ENCODE assay signal across 8 mouse cellular contexts in genomic region chr8:84200652-84201544, GRCm38 (mm10). TPM values are rescaled to one million over a fixed set of nuclear protein-coding genes. Genes with fewer than 3 reads are reported as not detected.
DNase-seq lines count a peak whose midpoint lies in the region; ATAC-seq and TF ChIP-seq lines count a peak whose summit lies in the region.

No protein-coding gene starts in this region.

- intact Hi-C loops in heart, adult 2 months (cut with DNase I): no loop called here

- peak overlapping the region; percentile 34 for H3K4me3 ChIP-seq in cerebellum, adult 2 months (replicated peaks; ENCODE audit: insufficient read depth, low read depth, low read length)
- peak overlapping the region; percentile 94 for H3K4me3 ChIP-seq in heart, adult 2 months
- peak overlapping the region; percentile 87 for H3K4me3 ChIP-seq in lung, adult 2 months (replicated peaks; ENCODE audit: extremely low read depth, low read depth, low read length)
- peak overlapping the region; percentile 47 for H3K4me3 ChIP-seq in olfactory bulb, adult 2 months (ENCODE audit: insufficient read depth, low read depth, low read length)

- no peaks in the 10 kb centered on the region for H3K4me1 ChIP-seq in cerebellum, adult 2 months (ENCODE audit: control insufficient read depth, insufficient read depth, low read length)
- peaks cover 13% of the 10 kb centered on the region for H3K4me1 ChIP-seq in heart, adult 2 months (ENCODE audit: control insufficient read depth, insufficient read depth, low read length)
- H3K4me1 ChIP-seq in lung, adult 2 months (ENCODE audit: control insufficient read depth, insufficient read depth, low read length): peaks cover 19% of the 10 kb centered on the region
- H3K4me1 ChIP-seq in olfactory bulb, adult 2 months (ENCODE audit: control insufficient read depth, insufficient read depth, low read length): peaks cover 59% of the 10 kb centered on the region

- WGBS in cerebellum, adult 2 months: 13% methylated on average over 66 of the region's 70 CpGs
- under 1% methylated on average over 70 of the region's 70 CpGs for WGBS in heart, adult 2 months
- 2% methylated on average over 66 of the region's 70 CpGs for WGBS in lung, adult 2 months
- WGBS in olfactory bulb, adult 2 months: 14% methylated on average over 69 of the region's 70 CpGs

- TF ChIP-seq CTCF in cerebellum, adult 2 months (IDR thresholded peaks at IDR 0.05; ENCODE audit: borderline replicate concordance, insufficient read depth, low read depth, low read length): no peak
- TF ChIP-seq CTCF in brain, embryonic 14.5 days (IDR thresholded peaks at IDR 0.05; ENCODE audit: borderline replicate concordance, extremely low read depth, insufficient read depth, insufficient read length): no peak
- TF ChIP-seq CTCF in heart, adult 2 months (IDR thresholded peaks at IDR 0.05): no peak
- no peak for TF ChIP-seq CTCF in lung, adult 2 months (IDR thresholded peaks at IDR 0.05; ENCODE audit: insufficient read depth, low read length)
- TF ChIP-seq CTCF in olfactory bulb, adult 2 months (IDR thresholded peaks at IDR 0.05; ENCODE audit: insufficient read depth, low read depth, low read length): no peak

- H3K9ac ChIP-seq in heart, adult 2 months (ENCODE audit: low read depth, low read length): peak overlapping the region; percentile 99

- TF ChIP-seq POLR2A in cerebellum, adult 2 months (IDR thresholded peaks at IDR 0.05; ENCODE audit: borderline replicate concordance, insufficient read depth, low read length): no peak
- peak; percentile 37; the same call in 1 of the 2 replicates for TF ChIP-seq POLR2A in brain, embryonic 14.5 days (IDR thresholded peaks at IDR 0.05; ENCODE audit: borderline replicate concordance, extremely low read depth, insufficient read depth, insufficient read length, poor library complexity, severe bottlenecking)
- TF ChIP-seq POLR2A in heart, adult 2 months (IDR thresholded peaks at IDR 0.05; ENCODE audit: insufficient read depth, low read depth, low read length): peak; percentile 81
- TF ChIP-seq POLR2A in lung, adult 2 months (IDR thresholded peaks at IDR 0.05; ENCODE audit: borderline replicate concordance, extremely low read depth, low read depth, low read length): peak; percentile 80
- no peak for TF ChIP-seq POLR2A in olfactory bulb, adult 2 months (IDR thresholded peaks at IDR 0.05; ENCODE audit: insufficient read depth, low read depth, low read length)

- peaks cover 15% of the 10 kb centered on the region for H3K36me3 ChIP-seq in heart, adult 2 months (ENCODE audit: control insufficient read depth, insufficient read depth, low read length)

- H3K27me3 ChIP-seq in cerebellum, adult 2 months (ENCODE audit: control insufficient read depth, insufficient read depth, low read length): no peaks in the 10 kb centered on the region
- no peaks in the 10 kb centered on the region for H3K27me3 ChIP-seq in heart, adult 2 months (ENCODE audit: control insufficient read depth, insufficient read depth, low read length)

- TF ChIP-seq EP300 in heart, adult 2 months (IDR thresholded peaks at IDR 0.05; ENCODE audit: insufficient read depth, low read depth, low read length): no peak

- no peak for DNase-seq in cerebellum, adult 2 months
- peak; percentile 66 for DNase-seq in brain, embryonic 14.5 days (ENCODE audit: low read depth)
- peak; percentile 93 to 96 for DNase-seq in heart, adult 2 months
- peak; percentile 83 for DNase-seq in kidney, adult 18-20 months
- DNase-seq in lung, adult 2 months: peak; percentile 91
- DNase-seq in yolk sac, embryonic 10.5 days (ENCODE audit: low spot score): peak; percentile 83

- peak overlapping the region; percentile 21; the same call in 1 of the 2 replicates for H3K27ac ChIP-seq in cerebellum, adult 2 months (ENCODE audit: insufficient read depth, low read length)
- peak overlapping the region; percentile 99 for H3K27ac ChIP-seq in heart, adult 2 months
- peak overlapping the region; percentile 74 for H3K27ac ChIP-seq in olfactory bulb, adult 2 months (ENCODE audit: insufficient read depth, low read depth, low read length)

- peaks cover 5% of the 10 kb centered on the region for H3K79me2 ChIP-seq in heart, adult 2 months (replicated peaks; ENCODE audit: control insufficient read depth, insufficient read depth, low read length)

- ATAC-seq in cerebellum, adult (ENCODE audit: insufficient number of reproducible peaks, low FRiP score, low TSS enrichment): no peak

RNA-seq across cellular contexts. Expression of gene Nanos3, which starts 15.9 kb away (rescaled TPM):
- polyA plus RNA-seq in cerebellum, adult 2 months (2012; rRNA removed): 2.3 and 2.8 TPM in 2 replicates
- polyA plus RNA-seq in brain, embryonic 14.5 days (2012; rRNA removed): 5.3 and 7.5 TPM in 2 replicates
- 1 to 10 TPM in 1 of 2 experiments, not detected in 1; 1.9 TPM for total RNA-seq in heart, adult 2 months (2021)
- 0.61 TPM in 1 of 2 replicates, not detected in the other for polyA plus RNA-seq in heart, adult 2 months (2012; rRNA removed)
- 0.18 and 0.54 TPM in 2 replicates for polyA plus RNA-seq in lung, adult 2 months (2012; rRNA removed)
- polyA plus RNA-seq in olfactory bulb, adult 2 months (2012; ENCODE audit: insufficient read depth, insufficient read length, low replicate concordance, missing spikeins): not detected in 2 replicates

RNA-seq across cellular contexts. Expression of gene Zswim4, which starts 36.0 kb away (rescaled TPM):
- polyA plus RNA-seq in cerebellum, adult 2 months (2012; rRNA removed): 14.0 TPM in 2 replicates
- 63.1 and 67.1 TPM in 2 replicates for polyA plus RNA-seq in brain, embryonic 14.5 days (2012; rRNA removed)
- total RNA-seq in heart, adult 2 months (2021): 1 to 10 TPM; 6.8 to 8.2 TPM
- polyA plus RNA-seq in heart, adult 2 months (2012; rRNA removed): 7.6 and 10.4 TPM in 2 replicates
- polyA plus RNA-seq in lung, adult 2 months (2012; rRNA removed): 21.2 and 24.0 TPM in 2 replicates
- 65.7 TPM in 1 of 2 replicates, not detected in the other for polyA plus RNA-seq in olfactory bulb, adult 2 months (2012; ENCODE audit: insufficient read depth, insufficient read length, low replicate concordance, missing spikeins)

RNA-seq across cellular contexts. Expression of gene D8Ertd738e, which starts 48.6 kb away (rescaled TPM):
- 210 and 226 TPM in 2 replicates for polyA plus RNA-seq in cerebellum, adult 2 months (2012; rRNA removed)
- polyA plus RNA-seq in brain, embryonic 14.5 days (2012; rRNA removed): 165 and 185 TPM in 2 replicates
- 100 to 1,000 TPM; 206 to 249 TPM for total RNA-seq in heart, adult 2 months (2021)
- 144 and 158 TPM in 2 replicates for polyA plus RNA-seq in heart, adult 2 months (2012; rRNA removed)
- 116 and 149 TPM in 2 replicates for polyA plus RNA-seq in lung, adult 2 months (2012; rRNA removed)
- not detected in 2 replicates for polyA plus RNA-seq in olfactory bulb, adult 2 months (2012; ENCODE audit: insufficient read depth, insufficient read length, low replicate concordance, missing spikeins)

RNA-seq across cellular contexts. Expression of gene 4930432K21Rik, which starts 53.1 kb away (rescaled TPM):
- polyA plus RNA-seq in cerebellum, adult 2 months (2012; rRNA removed): 2.7 and 3.2 TPM in 2 replicates
- 2.1 and 2.7 TPM in 2 replicates for polyA plus RNA-seq in brain, embryonic 14.5 days (2012; rRNA removed)
- under 1 TPM; 0.26 to 0.30 TPM for total RNA-seq in heart, adult 2 months (2021)
- 0.29 and 0.55 TPM in 2 replicates for polyA plus RNA-seq in heart, adult 2 months (2012; rRNA removed)
- 1.0 and 1.1 TPM in 2 replicates for polyA plus RNA-seq in lung, adult 2 months (2012; rRNA removed)
- not detected in 2 replicates for polyA plus RNA-seq in olfactory bulb, adult 2 months (2012; ENCODE audit: insufficient read depth, insufficient read length, low replicate concordance, missing spikeins)

RNA-seq across cellular contexts. Expression of gene Cc2d1a, which starts 53.2 kb away (rescaled TPM):
- polyA plus RNA-seq in cerebellum, adult 2 months (2012; rRNA removed): 40.4 and 45.1 TPM in 2 replicates
- polyA plus RNA-seq in brain, embryonic 14.5 days (2012; rRNA removed): 44.9 and 47.9 TPM in 2 replicates
- total RNA-seq in heart, adult 2 months (2021): 10 to 100 TPM; 10.6 to 11.9 TPM
- 10.2 and 11.2 TPM in 2 replicates for polyA plus RNA-seq in heart, adult 2 months (2012; rRNA removed)
- 25.9 and 27.7 TPM in 2 replicates for polyA plus RNA-seq in lung, adult 2 months (2012; rRNA removed)
- not detected in 2 replicates for polyA plus RNA-seq in olfactory bulb, adult 2 months (2012; ENCODE audit: insufficient read depth, insufficient read length, low replicate concordance, missing spikeins)

Comparison
In these comparisons a context has a peak if more than half of its experiments do, and no peak if none do; other contexts are left out.
1. DNase-seq: peak in brain, embryonic 14.5 days (single experiment), heart, adult 2 months (2 of 2), kidney, adult 18-20 months (single experiment), lung, adult 2 months (single experiment) and yolk sac, embryonic 10.5 days (single experiment); none in cerebellum, adult 2 months (0 of 2).
2. H3K27ac ChIP-seq: peak in every context shown above with its lines; median percentile 99 in heart, adult 2 months; 74 in olfactory bulb, adult 2 months; 21 in cerebellum, adult 2 months.
3. H3K4me3 ChIP-seq: peak in every context shown above with its lines; median percentile 94 in heart, adult 2 months; 87 in lung, adult 2 months; 47 in olfactory bulb, adult 2 months; 34 in cerebellum, adult 2 months.
4. POLR2A ChIP-seq: peak in brain, embryonic 14.5 days (single experiment), heart, adult 2 months (single experiment) and lung, adult 2 months (single experiment); none in cerebellum, adult 2 months (single experiment) and olfactory bulb, adult 2 months (single experiment).
5. RNA of gene D8Ertd738e, which starts 48.6 kb away (polyA plus RNA-seq): 210 to 226 TPM in cerebellum, adult 2 months, 165 to 185 TPM in brain, embryonic 14.5 days, 144 to 158 TPM in heart, adult 2 months and 116 to 149 TPM in lung, adult 2 months; not detected in olfactory bulb, adult 2 months; every median in the first group is over 100 times any median in the second.